Mouse (Mus musculus): ENCODE measurements around the gene Atxn1. TPM values are rescaled to one million over a fixed set of nuclear protein-coding genes. Genes with fewer than 3 reads are reported as not detected.
A peak's percentile ranks its signal among the peaks of the same experiment; 100 is the strongest.

Gene Atxn1
- total and polyA plus RNA-seq, 2 experiments from 2014 or later, result 8.6 to 44.6 TPM

DNA sequence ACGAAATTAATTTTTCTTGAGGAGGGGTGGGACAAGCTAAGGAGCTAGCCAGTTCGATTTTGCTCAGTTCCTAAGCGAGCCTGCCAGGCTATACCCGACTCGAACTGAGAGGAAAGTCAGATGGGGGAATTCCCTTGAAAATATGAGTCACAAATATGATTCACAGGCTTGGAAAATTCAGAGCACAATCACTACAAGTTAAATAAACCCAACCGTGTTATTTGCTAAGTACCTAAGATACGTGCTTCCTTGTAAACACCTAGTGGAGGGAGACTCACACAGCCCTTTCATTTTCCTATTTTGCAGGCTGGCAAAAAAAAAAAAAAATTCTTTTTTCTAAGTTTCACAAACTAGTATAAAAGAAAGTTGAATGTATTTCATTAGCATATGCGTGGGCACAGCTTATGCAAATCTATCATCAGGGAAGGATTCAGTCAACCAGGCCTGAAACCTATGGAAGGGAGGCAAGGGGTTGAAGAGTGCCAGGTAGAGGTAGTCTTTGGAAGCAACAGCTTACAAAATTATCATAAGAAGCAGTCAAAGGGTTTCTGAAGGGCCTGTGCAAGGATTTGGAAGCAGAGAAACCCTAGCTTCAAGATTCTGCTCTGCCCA is 127.1 kb downstream of the Atxn1 start:
- WGBS, result 87% methylated on average over 8 of the region's 8 CpGs
- TF ChIP-seq CTCF (IDR thresholded peaks at IDR 0.05; ENCODE audit: low read depth), result no peak
- no peaks in the 10 kb centered on the region for H3K27me3 ChIP-seq (ENCODE audit: insufficient read depth, low read length)
- H3K9me3 ChIP-seq (ENCODE audit: low read length), result no peaks in the 10 kb centered on the region
- ATAC-seq (no peak), DNase-seq (ENCODE audit: low spot score) (no peak)
- no peak overlapping the region for H3K9ac ChIP-seq (replicated peaks; ENCODE audit: low read length)
- no peak overlapping the region for H3K27ac ChIP-seq
- H3K36me3 ChIP-seq (ENCODE audit: insufficient read depth, low read length), result no peaks in the 10 kb centered on the region
- H3K4me1 ChIP-seq (ENCODE audit: insufficient read depth, low read length), result no peaks in the 10 kb centered on the region
- no peak overlapping the region for H3K4me2 ChIP-seq (ENCODE audit: low read depth, low read length)
- no peak overlapping the region for H3K4me3 ChIP-seq (ENCODE audit: low read length)

DNA sequence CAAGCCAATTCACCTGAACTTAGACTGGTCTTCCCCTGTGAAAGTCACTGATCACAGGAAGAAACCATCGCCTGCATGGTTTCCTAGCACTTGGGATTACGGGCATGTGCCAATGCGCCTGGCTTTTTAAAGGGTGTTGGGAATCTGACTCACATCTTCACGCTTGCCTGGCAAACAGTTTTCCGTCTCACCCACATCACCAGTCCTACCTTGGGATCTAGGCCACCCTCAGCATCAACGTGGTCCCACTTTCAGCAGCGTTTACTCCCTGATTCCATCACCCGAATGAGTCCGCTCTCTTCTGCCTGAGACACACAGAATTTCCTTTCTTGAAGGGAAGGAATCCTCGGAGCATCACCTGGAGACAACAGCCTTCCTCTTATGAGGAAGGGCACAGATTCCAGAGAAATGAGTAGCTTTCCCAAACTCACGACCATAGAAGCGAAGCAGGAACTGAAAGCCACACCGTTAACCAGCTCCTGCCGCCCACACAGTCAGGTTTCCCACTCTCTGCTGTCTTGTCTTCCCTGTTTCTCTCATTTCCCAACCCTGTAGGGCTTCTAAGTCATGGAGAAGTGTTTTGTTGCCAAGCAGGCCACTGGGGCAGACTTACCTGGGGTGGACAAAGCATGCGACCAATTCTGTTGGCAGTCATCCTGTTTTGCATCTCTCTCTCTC is 128.3 kb downstream of the Atxn1 start:
- no peak for ATAC-seq
- TF ChIP-seq CTCF (IDR thresholded peaks at IDR 0.05; ENCODE audit: low read depth), result no peak

DNA sequence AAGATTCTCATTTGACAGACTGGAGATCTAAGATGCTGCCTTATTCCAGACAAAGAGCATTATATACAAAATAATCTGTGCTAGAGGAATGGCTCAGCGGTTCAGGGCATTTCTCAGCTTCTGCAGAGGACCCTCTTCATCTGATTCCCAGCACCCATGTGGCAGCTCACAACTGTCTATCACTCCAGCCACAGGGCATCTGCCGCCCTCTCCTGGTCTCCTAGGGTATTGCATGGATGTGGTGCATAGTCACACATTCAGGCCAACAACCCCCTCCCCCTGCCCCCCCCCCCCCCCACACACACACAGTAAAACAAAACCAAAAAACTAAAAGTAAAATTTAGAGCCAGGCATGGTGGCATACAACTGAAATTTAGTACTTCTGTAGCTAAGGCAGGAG is 130.5 kb downstream of the Atxn1 start:
- peak; percentile 29 for TF ChIP-seq CTCF (IDR thresholded peaks at IDR 0.05; ENCODE audit: low read depth)
- Histone ChIP-seq H3K27me3 (ENCODE audit: insufficient read depth, low read length) (no peaks in the 10 kb centered on the region), H3K9ac (replicated peaks; ENCODE audit: low read length) (no peak overlapping the region), H3K4me1 (ENCODE audit: insufficient read depth, low read length) (no peaks in the 10 kb centered on the region), H3K36me3 (ENCODE audit: insufficient read depth, low read length) (no peaks in the 10 kb centered on the region), H3K4me3 (ENCODE audit: low read length) (no peak overlapping the region), H3K27ac (no peak overlapping the region), H3K4me2 (ENCODE audit: low read depth, low read length) (no peak overlapping the region), H3K9me3 (ENCODE audit: low read length) (no peaks in the 10 kb centered on the region)
- DNase-seq (ENCODE audit: low spot score) (no peak), ATAC-seq (no peak)
- WGBS, result 93% methylated on average over 2 of the region's 2 CpGs

More for the DNA sequence above, 128.3 kb downstream of the Atxn1 start:
- H3K27me3 ChIP-seq (ENCODE audit: insufficient read depth, low read length), result no peaks in the 10 kb centered on the region
- no peaks in the 10 kb centered on the region for H3K4me1 ChIP-seq (ENCODE audit: insufficient read depth, low read length)
- no peaks in the 10 kb centered on the region for H3K36me3 ChIP-seq (ENCODE audit: insufficient read depth, low read length)
- no peaks in the 10 kb centered on the region for H3K9me3 ChIP-seq (ENCODE audit: low read length)
- H3K27ac ChIP-seq, result no peak overlapping the region
- DNase-seq (ENCODE audit: low spot score), result no peak
- H3K9ac ChIP-seq (replicated peaks; ENCODE audit: low read length), result no peak overlapping the region
- no peak overlapping the region for H3K4me2 ChIP-seq (ENCODE audit: low read depth, low read length)
- 89% methylated on average over 15 of the region's 15 CpGs for WGBS
- H3K4me3 ChIP-seq (ENCODE audit: low read length), result no peak overlapping the region

DNA sequence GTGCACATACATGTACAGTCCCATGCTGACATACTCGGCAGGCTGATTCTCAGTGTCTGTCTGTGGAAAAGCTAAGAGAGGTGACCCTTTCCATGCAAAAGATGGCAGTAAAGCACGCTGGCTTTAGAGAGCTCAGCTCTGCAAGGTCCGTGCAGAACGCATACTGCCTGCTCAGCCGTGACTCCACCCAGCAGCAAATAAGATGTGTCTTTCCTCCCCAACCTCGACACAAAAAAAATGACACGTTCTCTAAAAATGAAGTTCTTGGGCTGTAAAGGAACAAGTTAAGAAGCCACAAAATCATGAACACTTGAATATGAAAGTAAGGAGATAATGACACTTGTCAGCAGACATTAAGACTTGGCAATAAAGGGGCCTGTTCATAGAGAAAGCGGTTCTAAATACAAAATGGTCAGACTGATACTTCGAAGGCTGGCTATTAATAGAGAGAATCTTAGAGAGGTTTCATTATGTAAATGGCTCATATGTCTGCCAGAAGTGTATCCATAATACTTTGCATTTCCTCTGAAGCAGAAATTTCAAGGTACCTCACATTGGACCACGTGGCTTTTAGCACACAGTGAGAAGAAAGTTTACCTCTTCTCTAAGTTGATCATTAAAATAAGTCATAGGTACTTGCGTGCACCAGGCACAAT is 132.0 kb downstream of the Atxn1 start:
- Histone ChIP-seq H3K4me2 (ENCODE audit: low read depth, low read length) (no peak overlapping the region), H3K27me3 (ENCODE audit: insufficient read depth, low read length) (no peaks in the 10 kb centered on the region), H3K4me1 (ENCODE audit: insufficient read depth, low read length) (no peaks in the 10 kb centered on the region), H3K27ac (no peak overlapping the region), H3K36me3 (ENCODE audit: insufficient read depth, low read length) (no peaks in the 10 kb centered on the region), H3K4me3 (ENCODE audit: low read length) (no peak overlapping the region), H3K9ac (replicated peaks; ENCODE audit: low read length) (no peak overlapping the region), H3K9me3 (ENCODE audit: low read length) (no peaks in the 10 kb centered on the region)
- DNase-seq (ENCODE audit: low spot score), result no peak
- WGBS, result 80% methylated on average over 11 of the region's 11 CpGs
- TF ChIP-seq CTCF (IDR thresholded peaks at IDR 0.05; ENCODE audit: low read depth), result no peak
- no peak for ATAC-seq

DNA sequence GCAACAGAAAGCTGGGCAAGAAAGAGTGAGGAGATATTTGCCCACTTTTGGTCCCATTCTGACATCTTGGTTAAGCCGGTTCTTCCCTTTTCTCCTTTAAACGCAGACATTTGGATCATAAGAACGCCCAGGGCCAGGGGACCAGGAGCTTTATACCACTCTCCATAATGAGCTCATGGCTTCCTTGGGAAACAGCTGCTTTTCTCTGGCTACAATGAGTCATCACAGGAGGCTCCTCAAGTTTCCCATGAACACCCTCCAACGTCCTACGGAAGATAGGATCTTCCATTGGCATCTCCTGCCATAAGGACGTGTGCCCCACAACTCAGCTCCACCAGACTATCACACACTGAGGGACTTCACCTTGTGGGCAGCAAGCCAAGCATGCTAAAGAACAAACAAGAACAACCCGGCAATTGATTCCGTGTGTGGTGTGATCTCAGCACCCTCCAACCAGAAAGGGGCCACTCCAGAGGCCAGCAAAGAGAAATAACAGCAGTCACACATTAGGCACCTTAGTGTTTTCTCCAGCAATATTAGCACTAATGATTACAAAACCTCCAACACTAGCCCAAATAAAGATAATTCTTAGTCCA is 135.4 kb downstream of the Atxn1 start:
- TF ChIP-seq CTCF (IDR thresholded peaks at IDR 0.05; ENCODE audit: low read depth), result no peak
- DNase-seq (ENCODE audit: low spot score), result no peak
- Histone ChIP-seq H3K4me2 (ENCODE audit: low read depth, low read length) (no peak overlapping the region), H3K9ac (replicated peaks; ENCODE audit: low read length) (no peak overlapping the region), H3K4me1 (ENCODE audit: insufficient read depth, low read length) (no peaks in the 10 kb centered on the region; the same call in 1 of the 2 replicates), H3K36me3 (ENCODE audit: insufficient read depth, low read length) (no peaks in the 10 kb centered on the region), H3K9me3 (ENCODE audit: low read length) (no peaks in the 10 kb centered on the region), H3K27me3 (ENCODE audit: insufficient read depth, low read length) (no peaks in the 10 kb centered on the region), H3K4me3 (ENCODE audit: low read length) (no peak overlapping the region), H3K27ac (no peak overlapping the region)
- ATAC-seq, result no peak
- WGBS, result 89% methylated on average over 8 of the region's 8 CpGs

DNA sequence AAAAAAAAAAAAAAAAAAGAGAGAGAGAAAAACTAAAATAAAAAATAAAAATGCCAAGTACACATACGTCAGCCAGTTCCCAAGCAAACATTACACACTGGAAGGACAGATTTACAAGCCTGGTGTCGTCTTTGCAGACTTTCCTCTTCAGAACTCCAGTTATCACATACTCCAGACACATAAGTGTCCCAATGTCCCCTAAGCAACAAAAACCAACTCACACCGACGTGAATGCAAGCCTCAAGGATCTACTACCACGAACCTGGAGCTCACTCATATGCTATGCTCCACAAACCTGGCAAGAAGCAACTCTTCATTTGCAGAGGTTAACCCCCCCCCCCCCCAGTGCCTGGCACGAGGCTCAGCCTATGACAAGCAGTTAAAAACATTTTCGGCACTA is 136.8 kb downstream of the Atxn1 start:
- no peak overlapping the region for H3K4me3 ChIP-seq (ENCODE audit: low read length)
- H3K27me3 ChIP-seq (ENCODE audit: insufficient read depth, low read length), result no peaks in the 10 kb centered on the region
- no peak overlapping the region for H3K27ac ChIP-seq
- ATAC-seq, result no peak
- no peaks in the 10 kb centered on the region for H3K36me3 ChIP-seq (ENCODE audit: insufficient read depth, low read length)
- no peak for TF ChIP-seq CTCF (IDR thresholded peaks at IDR 0.05; ENCODE audit: low read depth)
- no peak overlapping the region for H3K4me2 ChIP-seq (ENCODE audit: low read depth, low read length)
- H3K9ac ChIP-seq (replicated peaks; ENCODE audit: low read length), result no peak overlapping the region
- H3K4me1 ChIP-seq (ENCODE audit: insufficient read depth, low read length), result no peaks in the 10 kb centered on the region; the same call in 1 of the 2 replicates
- WGBS, result 74% methylated on average over 7 of the region's 7 CpGs
- DNase-seq (ENCODE audit: low spot score), result no peak
- no peaks in the 10 kb centered on the region for H3K9me3 ChIP-seq (ENCODE audit: low read length)

Measured in hindbrain, postnatal 0 days (tissue).